Mouse (Mus musculus): ENCODE results near the gene Tada2a. TPM values are rescaled to one million over a fixed set of nuclear protein-coding genes. Genes with fewer than 3 reads are reported as not detected.
A peak's percentile ranks its signal among the peaks of the same experiment; 100 is the strongest.

Gene Tada2a
- total and polyA plus RNA-seq, 2 experiments from 2014 or later, result 20.3 to 25.9 TPM

DNA sequence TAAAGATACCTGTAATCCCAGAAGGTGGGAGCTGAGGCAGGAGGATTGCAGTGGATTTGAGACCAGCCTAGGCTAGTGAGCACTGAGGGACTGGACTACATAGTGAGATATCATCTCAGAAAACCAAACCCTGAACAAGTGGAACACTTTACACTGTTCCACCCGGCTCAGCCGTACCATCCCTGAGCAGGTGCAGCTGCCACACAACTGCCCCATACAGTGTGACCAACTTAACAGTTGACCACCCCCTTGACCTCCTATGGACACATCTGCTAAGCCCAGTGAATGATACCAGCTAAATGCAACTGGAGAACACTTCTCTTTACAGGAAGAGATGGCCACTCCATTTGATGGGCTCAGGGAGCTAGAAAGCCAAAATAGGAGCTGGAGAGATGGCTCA, 72.0 kb downstream of the Tada2a start:
- TF ChIP-seq CTCF (IDR thresholded peaks at IDR 0.05), result no peak
- DNase-seq (ENCODE audit: low spot score) (no peak), ATAC-seq (ENCODE audit: low FRiP score) (no peak)
- no peaks in the 10 kb centered on the region for H3K36me3 ChIP-seq (ENCODE audit: insufficient read depth, low read length)
- no peak overlapping the region for H3K4me3 ChIP-seq (ENCODE audit: low read depth, low read length)
- no peaks in the 10 kb centered on the region for H3K27me3 ChIP-seq (ENCODE audit: insufficient read depth, low read length)
- H3K4me1 ChIP-seq (ENCODE audit: insufficient read depth, low read length), result no peaks in the 10 kb centered on the region
- no peak overlapping the region for H3K27ac ChIP-seq (ENCODE audit: low read depth, low read length)
- WGBS, result 98% methylated on average over 2 of the region's 2 CpGs
- no peak overlapping the region for H3K4me2 ChIP-seq (ENCODE audit: low read depth, low read length, poor library complexity, severe bottlenecking)
- H3K9ac ChIP-seq (replicated peaks; ENCODE audit: low read length, poor library complexity, severe bottlenecking), result no peak overlapping the region
- no peaks in the 10 kb centered on the region for H3K9me3 ChIP-seq (ENCODE audit: low read length)

DNA sequence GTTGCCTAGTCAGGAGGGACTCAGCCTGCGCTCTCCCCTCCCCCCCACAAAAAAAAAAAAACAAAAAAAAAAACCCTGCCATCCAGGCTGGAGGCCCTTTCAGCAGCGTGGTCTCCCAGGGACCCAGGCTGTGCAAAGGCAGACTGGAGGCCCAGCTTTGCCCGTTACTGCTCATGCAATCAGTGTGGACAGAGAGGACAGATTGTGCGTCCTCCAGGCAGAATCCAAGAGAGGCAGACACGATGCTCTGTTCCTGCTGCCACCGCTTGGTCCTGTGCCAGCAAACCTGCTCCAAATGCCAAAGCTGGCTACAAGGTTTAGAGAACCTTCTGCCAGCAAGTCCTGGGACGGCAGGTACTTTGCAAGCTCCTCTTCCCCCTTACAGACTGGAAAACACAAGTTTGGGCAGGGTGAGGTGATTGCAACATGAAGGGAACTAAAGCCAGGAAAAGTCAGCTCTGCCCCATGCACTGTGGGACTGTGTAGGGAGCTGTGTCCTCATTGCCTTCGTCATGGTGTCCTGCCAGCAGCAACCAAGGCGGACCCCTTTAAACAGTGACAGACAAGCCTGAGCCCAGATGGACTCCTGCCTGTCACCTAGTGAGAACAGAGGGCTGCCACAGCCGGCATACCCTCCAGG, 75.8 kb downstream of the Tada2a start:
- 44% methylated on average over 10 of the region's 10 CpGs for WGBS
- Histone ChIP-seq H3K36me3 (ENCODE audit: insufficient read depth, low read length) (no peaks in the 10 kb centered on the region), H3K27me3 (ENCODE audit: insufficient read depth, low read length) (no peaks in the 10 kb centered on the region), H3K4me2 (ENCODE audit: low read depth, low read length, poor library complexity, severe bottlenecking) (no peak overlapping the region), H3K27ac (ENCODE audit: low read depth, low read length) (no peak overlapping the region), H3K9ac (replicated peaks; ENCODE audit: low read length, poor library complexity, severe bottlenecking) (no peak overlapping the region), H3K4me3 (ENCODE audit: low read depth, low read length) (no peak overlapping the region), H3K9me3 (ENCODE audit: low read length) (no peaks in the 10 kb centered on the region), H3K4me1 (ENCODE audit: insufficient read depth, low read length) (no peaks in the 10 kb centered on the region)
- no peak for TF ChIP-seq CTCF (IDR thresholded peaks at IDR 0.05)
- ATAC-seq (ENCODE audit: low FRiP score), result no peak; the same call in 1 of the 2 replicates
- peak; percentile 82 for DNase-seq (ENCODE audit: low spot score)

DNA sequence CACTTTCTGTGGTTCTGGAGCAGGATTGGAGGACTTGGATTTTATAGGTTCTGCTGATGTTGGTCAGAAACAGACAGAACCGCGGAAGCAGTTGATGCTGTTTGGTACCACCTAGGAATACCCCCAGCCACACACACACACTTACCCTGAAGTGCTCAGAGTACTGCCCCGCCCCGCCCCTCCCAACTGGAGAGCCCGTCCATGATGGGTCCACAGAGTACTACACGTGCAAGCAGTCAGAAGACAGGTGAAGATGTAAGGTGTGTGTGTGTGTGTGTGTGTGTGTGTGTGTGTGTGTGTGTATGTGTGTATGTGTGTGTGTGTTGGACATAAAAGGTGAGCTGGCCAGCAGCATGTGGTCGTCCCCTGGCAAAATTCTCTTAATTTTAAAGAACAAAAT, 76.3 kb downstream of the Tada2a start:
- Histone ChIP-seq H3K9me3 (ENCODE audit: low read length) (no peaks in the 10 kb centered on the region), H3K27ac (ENCODE audit: low read depth, low read length) (no peak overlapping the region), H3K4me2 (ENCODE audit: low read depth, low read length, poor library complexity, severe bottlenecking) (no peak overlapping the region), H3K9ac (replicated peaks; ENCODE audit: low read length, poor library complexity, severe bottlenecking) (no peak overlapping the region), H3K27me3 (ENCODE audit: insufficient read depth, low read length) (no peaks in the 10 kb centered on the region), H3K4me3 (ENCODE audit: low read depth, low read length) (no peak overlapping the region), H3K4me1 (ENCODE audit: insufficient read depth, low read length) (no peaks in the 10 kb centered on the region), H3K36me3 (ENCODE audit: insufficient read depth, low read length) (no peaks in the 10 kb centered on the region)
- 90% methylated on average over 7 of the region's 7 CpGs for WGBS
- DNase-seq (ENCODE audit: low spot score), result no peak
- no peak for ATAC-seq (ENCODE audit: low FRiP score)
- TF ChIP-seq CTCF (IDR thresholded peaks at IDR 0.05), result no peak

DNA sequence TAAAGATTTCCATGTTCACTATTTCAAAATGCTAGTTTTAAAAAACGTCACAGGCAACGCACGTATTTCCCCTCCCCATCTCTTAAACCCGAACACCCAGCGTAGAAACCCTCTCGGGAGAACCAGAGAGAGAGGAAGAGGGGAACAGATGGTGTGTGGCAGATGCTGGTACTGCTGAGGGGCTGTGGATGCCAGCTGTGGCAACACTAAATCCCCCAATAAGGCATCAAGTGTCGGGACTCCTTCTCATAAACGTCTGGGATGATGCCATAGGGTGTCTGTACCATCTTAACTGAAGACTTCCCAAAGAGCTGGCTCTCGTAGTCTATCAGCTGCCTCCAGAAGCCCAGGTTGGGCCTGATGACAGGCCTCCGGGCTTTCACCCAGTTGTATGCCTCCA, 81.0 kb downstream of the Tada2a start:
- no peaks in the 10 kb centered on the region for H3K27me3 ChIP-seq (ENCODE audit: insufficient read depth, low read length)
- no peak for TF ChIP-seq CTCF (IDR thresholded peaks at IDR 0.05)
- DNase-seq (ENCODE audit: low spot score) (peak; percentile 32), ATAC-seq (ENCODE audit: low FRiP score) (no peak)
- no peaks in the 10 kb centered on the region for H3K9me3 ChIP-seq (ENCODE audit: low read length)
- H3K27ac ChIP-seq (ENCODE audit: low read depth, low read length), result no peak overlapping the region
- no peak overlapping the region for H3K9ac ChIP-seq (replicated peaks; ENCODE audit: low read length, poor library complexity, severe bottlenecking)
- WGBS, result 50% methylated on average over 10 of the region's 10 CpGs
- 0 out of 2 replicates have a peak, but pooled peaks cover 6% of the 10 kb centered on the region for H3K4me1 ChIP-seq (ENCODE audit: insufficient read depth, low read length)
- no peaks in the 10 kb centered on the region for H3K36me3 ChIP-seq (ENCODE audit: insufficient read depth, low read length)
- no peak overlapping the region for H3K4me2 ChIP-seq (ENCODE audit: low read depth, low read length, poor library complexity, severe bottlenecking)
- no peak overlapping the region for H3K4me3 ChIP-seq (ENCODE audit: low read depth, low read length)

DNA sequence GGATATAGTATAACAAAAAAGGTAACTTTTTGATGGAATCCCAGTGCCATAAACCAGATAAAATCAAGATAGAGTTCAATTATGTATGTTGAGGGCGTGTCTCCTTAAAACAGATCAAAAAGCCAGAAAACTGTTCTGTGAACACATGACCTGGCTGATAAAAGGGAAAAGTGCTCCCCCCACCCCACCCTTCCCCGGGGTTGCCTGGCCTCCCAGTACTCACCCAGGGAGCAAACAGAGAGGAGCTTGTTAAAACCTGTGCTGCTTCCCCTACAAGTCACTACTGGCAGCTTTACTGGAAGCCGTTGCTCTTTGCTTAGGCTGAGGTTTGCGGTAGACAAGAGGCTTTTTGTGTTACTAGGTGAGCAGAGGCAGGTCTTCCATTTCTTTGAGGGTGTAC, 82.1 kb downstream of the Tada2a start:
- no peak for TF ChIP-seq CTCF (IDR thresholded peaks at IDR 0.05)
- WGBS, result 69% methylated on average over 4 of the region's 4 CpGs

DNA sequence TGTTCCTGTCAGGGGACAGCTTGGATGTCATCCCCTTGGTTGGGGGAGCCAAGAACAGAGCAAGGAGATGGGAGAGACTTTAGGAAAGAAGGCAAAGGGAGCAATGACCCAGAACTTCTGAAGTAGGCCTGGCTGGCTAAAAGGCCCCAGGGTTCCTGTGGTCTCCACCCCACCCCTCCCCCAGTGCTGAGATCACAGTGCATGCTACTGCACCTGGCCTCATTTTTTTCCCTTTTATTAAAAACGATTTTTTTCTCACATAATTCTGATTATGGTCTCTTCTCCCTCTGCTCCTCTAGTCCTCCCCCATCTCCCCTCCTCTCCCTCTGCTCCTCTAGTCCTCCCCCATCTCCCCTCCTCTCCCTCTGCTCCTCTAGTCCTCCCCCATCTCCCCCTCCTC, 84.4 kb downstream of the Tada2a start:
- no peaks in the 10 kb centered on the region for H3K9me3 ChIP-seq (ENCODE audit: low read length)
- H3K27ac ChIP-seq (ENCODE audit: low read depth, low read length), result no peak overlapping the region
- WGBS, result 25% methylated on average over 1 of the region's 1 CpGs
- no peak overlapping the region for H3K4me2 ChIP-seq (ENCODE audit: low read depth, low read length, poor library complexity, severe bottlenecking)
- peaks cover 13% of the 10 kb centered on the region for H3K36me3 ChIP-seq (ENCODE audit: insufficient read depth, low read length)
- peaks cover 16% of the 10 kb centered on the region; the same call in 1 of the 2 replicates for H3K4me1 ChIP-seq (ENCODE audit: insufficient read depth, low read length)
- DNase-seq (ENCODE audit: low spot score), result no peak
- H3K27me3 ChIP-seq (ENCODE audit: insufficient read depth, low read length), result no peaks in the 10 kb centered on the region
- H3K9ac ChIP-seq (replicated peaks; ENCODE audit: low read length, poor library complexity, severe bottlenecking), result no peak overlapping the region
- ATAC-seq (ENCODE audit: low FRiP score), result no peak
- TF ChIP-seq CTCF (IDR thresholded peaks at IDR 0.05), result no peak
- H3K4me3 ChIP-seq (ENCODE audit: low read depth, low read length), result no peak overlapping the region

More for the DNA sequence above, 82.1 kb downstream of the Tada2a start:
- no peak overlapping the region for H3K9ac ChIP-seq (replicated peaks; ENCODE audit: low read length, poor library complexity, severe bottlenecking)
- H3K4me1 ChIP-seq (ENCODE audit: insufficient read depth, low read length), result peaks cover 16% of the 10 kb centered on the region; the same call in 1 of the 2 replicates
- no peak overlapping the region for H3K4me2 ChIP-seq (ENCODE audit: low read depth, low read length, poor library complexity, severe bottlenecking)
- ATAC-seq (ENCODE audit: low FRiP score), result no peak
- DNase-seq (ENCODE audit: low spot score), result no peak
- no peak overlapping the region for H3K27ac ChIP-seq (ENCODE audit: low read depth, low read length)
- H3K27me3 ChIP-seq (ENCODE audit: insufficient read depth, low read length), result no peaks in the 10 kb centered on the region
- no peaks in the 10 kb centered on the region for H3K9me3 ChIP-seq (ENCODE audit: low read length)
- no peaks in the 10 kb centered on the region for H3K36me3 ChIP-seq (ENCODE audit: insufficient read depth, low read length)
- H3K4me3 ChIP-seq (ENCODE audit: low read depth, low read length), result no peak overlapping the region
